Mouse (Mus musculus) T-helper 2 cell (primary cell): ENCODE results near the gene Slfn3.
"Not testable (repeated sequence)": the region's sequence is repeated elsewhere in the genome, so short reads cannot be mapped to it uniquely, and the experiment has no call there.

Source experiments
- in situ Hi-C: fragments of 300-600 bp; cut with MboI, MseI; formaldehyde crosslinking; loops from one replicate; pipeline ENCODE4 v1.15.1; 2025; ENCODE audit warnings: high pct_unique_total_duplicates

The Slfn3 gene

GRCm38 (mm10) chr11:83191134-83191893 lies at the start of gene Slfn3:
Gene Slfn3, plus strand, starts transcription at chr11:83191330.
- in situ Hi-C loops: no loop called here

- in situ Hi-C loops: not testable (repeated sequence)
These were observed 42.2 kb upstream of the Slfn3 start for GRCm38 (mm10) chr11:83148939-83149338.

GRCm38 (mm10) chr11:83174948-83175539 lies 16.1 kb upstream of the Slfn3 start, which contains the start of gene Slfn4:
Gene Slfn4, plus strand, starts transcription at chr11:83175186.
- in situ Hi-C loops: no loop called here

GRCm38 (mm10) chr11:83192001-83192400 lies 871 bp downstream of the Slfn3 start:
- in situ Hi-C loops: no loop called here

GRCm38 (mm10) chr11:83205002-83205401 lies 13.9 kb downstream of the Slfn3 start:
- in situ Hi-C loops: no loop called here

GRCm38 (mm10) chr11:83216119-83216518 lies 25.0 kb downstream of the Slfn3 start:
- in situ Hi-C loops: no loop called here

GRCm38 (mm10) chr11:83221328-83221877 lies 30.3 kb downstream of the Slfn3 start:
- in situ Hi-C loops: no loop called here

- in situ Hi-C loops: no loop called here
These were observed 32.2 kb downstream of the Slfn3 start for GRCm38 (mm10) chr11:83223367-83223766.

GRCm38 (mm10) chr11:83223793-83224192 lies 32.7 kb downstream of the Slfn3 start:
- in situ Hi-C loops: not testable (repeated sequence)

GRCm38 (mm10) chr11:83224217-83224616 lies 33.1 kb downstream of the Slfn3 start:
- in situ Hi-C loops: no loop called here

- in situ Hi-C loops: no loop called here
These were observed 33.6 kb downstream of the Slfn3 start for GRCm38 (mm10) chr11:83224750-83225149.

GRCm38 (mm10) chr11:83225371-83225960 lies 34.3 kb downstream of the Slfn3 start:
- in situ Hi-C loops: no loop called here

GRCm38 (mm10) chr11:83227926-83228723 lies 37.0 kb downstream of the Slfn3 start:
- in situ Hi-C loops: no loop called here

GRCm38 (mm10) chr11:83230966-83231365 lies 39.8 kb downstream of the Slfn3 start:
- in situ Hi-C loops: no loop called here

- in situ Hi-C loops: not testable (repeated sequence)
These were observed 42.5 kb downstream of the Slfn3 start for GRCm38 (mm10) chr11:83233621-83234020.

GRCm38 (mm10) chr11:83237390-83237789 lies 46.3 kb downstream of the Slfn3 start:
- in situ Hi-C loops: not testable (repeated sequence)

GRCm38 (mm10) chr11:83238389-83238788 lies 47.3 kb downstream of the Slfn3 start:
- in situ Hi-C loops: no loop called here

GRCm38 (mm10) chr11:83239811-83240210 lies 48.7 kb downstream of the Slfn3 start:
- in situ Hi-C loops: loop anchor here (10.0 kb wide), 1 partner anchor 975 kb away; no protein-coding TSS in a partner anchor

GRCm38 (mm10) chr11:83257211-83257610 lies 66.1 kb downstream of the Slfn3 start:
- in situ Hi-C loops: loop anchor here (10.0 kb wide), 1 partner anchor 332 kb away; no protein-coding TSS in a partner anchor

GRCm38 (mm10) chr11:83262673-83263072 lies 71.5 kb downstream of the Slfn3 start:
- in situ Hi-C loops: no loop called here

- in situ Hi-C loops: no loop called here
These were observed 72.0 kb downstream of the Slfn3 start for GRCm38 (mm10) chr11:83263146-83263545.
